Mouse (Mus musculus) stomach, postnatal 0 days (tissue): ENCODE measurements around the gene Hmox2.

Experiments
- CTCF ChIP-seq: IDR thresholded peaks from 2 replicates; pipeline ENCODE4 v1.5.1; 2016; ENCODE audit warnings: antibody characterized with exemption, low read depth, mild to moderate bottlenecking, moderate library complexity
- EP300 ChIP-seq: optimal IDR thresholded peaks from 2 replicates; pipeline ENCODE3; 2016; ENCODE audit warnings: antibody characterized with exemption

DNA sequence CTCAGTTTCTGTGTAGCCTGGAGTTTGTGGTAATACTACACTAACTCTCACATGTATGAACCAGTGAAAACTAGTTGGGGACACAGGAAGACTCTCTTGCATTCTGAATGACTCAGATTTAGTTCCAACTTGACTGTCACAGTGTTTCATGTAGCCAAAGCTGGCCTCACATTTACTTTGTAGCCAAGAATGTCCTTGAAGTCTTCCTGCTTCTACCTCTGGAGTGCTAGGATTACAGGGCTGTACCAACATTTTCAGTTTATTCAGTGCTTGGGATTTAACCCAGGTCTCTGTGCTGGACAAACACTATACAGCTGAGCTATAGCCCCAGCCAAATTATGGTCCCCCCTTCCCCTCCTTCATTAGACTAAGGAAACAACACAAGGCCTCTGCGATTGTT is 16.0 kb downstream of the Hmox2 start:
- TF ChIP-seq CTCF (no peak), EP300 (no peak)
